Mouse (Mus musculus) urinary bladder, postnatal 25 days (tissue): Measurements from ENCODE around the gene Sema3c.

Experiments
- DNase-seq: peaks from one replicate; pipeline ENCODE4 v3.0.0; 2022; ENCODE audit warnings: low spot score

Sema3c gene

DNA sequence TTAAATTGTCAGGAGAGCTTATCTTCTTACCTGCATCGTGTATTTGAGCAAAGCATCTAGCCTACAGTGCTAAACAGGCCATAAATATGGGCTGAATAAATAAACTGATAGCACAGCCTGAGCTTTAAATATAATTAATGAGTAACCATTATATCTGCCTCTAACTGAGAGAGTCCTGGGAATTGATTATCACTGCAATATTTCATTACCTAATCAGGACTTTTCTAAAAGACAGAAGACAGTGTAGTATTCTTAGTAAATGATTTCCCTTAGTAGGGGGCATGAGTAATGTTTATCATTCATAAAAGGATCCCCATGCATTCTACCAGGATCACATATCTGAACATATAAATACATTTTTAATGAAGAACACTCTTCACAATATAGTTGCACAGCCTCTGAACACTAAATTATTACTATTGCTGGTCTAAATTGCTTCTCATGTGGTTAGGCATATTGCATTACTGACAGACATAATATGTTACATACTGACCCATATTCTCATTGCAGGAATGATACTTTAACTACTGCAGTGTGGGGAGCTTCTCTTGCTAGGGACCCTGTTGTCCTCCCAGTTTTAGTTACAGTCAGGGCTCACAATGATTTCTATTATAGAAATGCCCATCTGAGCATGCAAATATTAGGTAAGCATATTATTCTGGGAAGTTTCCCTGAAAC, 74.9 kb downstream of the Sema3c start:
- no peak for DNase-seq

DNA sequence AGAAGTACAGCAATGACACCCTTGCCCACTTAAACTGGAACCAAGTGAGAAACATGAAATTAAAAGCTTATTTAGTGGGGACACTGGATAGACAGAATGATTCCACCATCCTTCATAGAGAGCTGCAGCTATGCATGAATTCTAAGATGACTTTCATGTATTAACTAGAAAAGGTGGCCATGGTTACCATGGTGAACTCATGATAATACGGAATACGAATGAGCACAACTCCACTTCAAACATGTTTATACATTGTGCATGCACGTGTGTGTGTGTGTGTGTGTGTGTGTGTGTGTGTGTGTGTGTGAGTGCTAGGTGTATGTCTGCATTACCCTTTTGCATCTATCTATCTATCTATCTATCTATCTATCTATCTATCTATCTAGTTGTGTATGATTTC, 87.1 kb downstream of the Sema3c start:
- DNase-seq = no peak

DNA sequence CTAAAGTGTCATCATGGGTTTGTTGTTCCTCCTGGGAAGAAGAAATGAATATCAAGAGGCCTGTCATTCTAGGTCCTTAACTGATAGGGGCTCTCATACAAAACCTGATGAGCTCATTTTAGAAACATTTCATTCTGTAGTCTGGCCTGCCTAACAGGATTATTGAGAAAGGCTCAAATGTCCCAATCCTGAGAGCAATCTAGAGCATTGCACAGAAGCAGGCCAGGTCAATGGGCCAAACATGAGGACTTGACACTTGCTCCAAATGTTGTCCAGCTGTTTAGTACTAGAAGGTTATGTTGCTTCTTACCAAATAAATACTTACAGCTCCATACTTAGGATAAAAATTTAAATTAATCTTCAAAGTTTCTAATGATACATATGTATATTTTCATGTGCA, 97.3 kb downstream of the Sema3c start:
- DNase-seq = no peak

DNA sequence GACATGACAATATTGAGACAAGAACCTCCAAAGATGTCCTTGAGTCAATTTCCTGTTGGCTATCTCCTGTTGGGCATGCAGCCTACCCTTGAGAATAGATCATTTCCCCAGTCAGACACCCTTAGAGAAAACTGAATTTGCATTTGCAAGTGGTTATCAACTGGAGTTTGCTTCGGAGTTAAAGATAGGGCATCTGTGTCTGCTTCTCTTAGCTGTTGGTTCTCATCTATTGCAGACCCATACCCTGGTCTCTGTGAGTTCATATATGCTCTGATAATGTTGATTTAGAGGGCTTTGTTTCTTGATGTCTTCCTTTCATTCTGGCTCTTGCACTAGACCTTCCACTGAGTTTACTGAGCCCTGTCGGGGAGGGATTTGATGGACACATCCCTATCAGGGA, 106.8 kb downstream of the Sema3c start:
- no peak for DNase-seq

DNA sequence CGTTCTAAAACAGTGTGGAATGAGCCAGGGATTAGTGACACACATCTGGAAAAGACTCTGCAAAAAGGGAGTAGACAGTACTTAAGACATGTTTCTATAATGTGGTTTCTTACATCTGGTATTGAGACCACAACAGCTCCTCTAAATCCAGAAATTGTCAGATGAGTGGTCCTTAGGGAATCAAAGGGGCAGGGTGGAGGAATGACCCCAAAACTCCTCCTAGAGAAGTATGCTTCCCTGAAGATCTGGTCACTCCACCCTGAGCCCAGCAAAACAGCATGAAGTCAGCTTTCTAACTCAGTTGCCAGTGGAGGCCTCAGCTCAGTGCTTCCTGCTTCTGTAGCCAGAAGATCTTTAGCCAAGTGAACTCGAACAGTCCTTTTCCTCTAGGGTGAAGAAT, 115.0 kb downstream of the Sema3c start:
- no peak for DNase-seq

GRCm38 (mm10) chr5:17689604-17690003, 115.5 kb downstream of the Sema3c start:
- DNase-seq = peak; percentile 5

GRCm38 (mm10) chr5:17695366-17695765, 121.3 kb downstream of the Sema3c start:
- DNase-seq = no peak

GRCm38 (mm10) chr5:17698905-17699304, 124.8 kb downstream of the Sema3c start:
- no peak for DNase-seq

DNA sequence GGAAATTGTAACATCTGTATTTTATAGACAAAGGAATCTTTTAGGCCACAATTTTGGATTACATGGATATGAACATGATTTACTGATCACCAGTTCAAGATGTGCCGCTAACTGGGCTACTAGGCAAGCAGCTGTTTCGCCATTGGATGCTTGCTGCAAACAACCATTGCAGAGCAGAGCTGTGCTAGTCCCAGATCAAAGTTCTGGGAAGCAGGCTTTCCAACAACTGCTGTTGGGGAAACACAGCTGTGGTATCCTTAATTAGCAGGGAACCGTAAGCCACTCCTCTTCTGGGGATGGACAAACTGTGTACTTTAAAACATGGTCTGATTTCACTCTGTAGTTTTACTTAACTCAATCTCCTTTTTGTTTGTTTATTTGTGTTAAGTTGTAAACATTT, 130.1 kb downstream of the Sema3c start:
- DNase-seq = no peak

GRCm38 (mm10) chr5:17707086-17707485, 133.0 kb downstream of the Sema3c start:
- no peak for DNase-seq

DNA sequence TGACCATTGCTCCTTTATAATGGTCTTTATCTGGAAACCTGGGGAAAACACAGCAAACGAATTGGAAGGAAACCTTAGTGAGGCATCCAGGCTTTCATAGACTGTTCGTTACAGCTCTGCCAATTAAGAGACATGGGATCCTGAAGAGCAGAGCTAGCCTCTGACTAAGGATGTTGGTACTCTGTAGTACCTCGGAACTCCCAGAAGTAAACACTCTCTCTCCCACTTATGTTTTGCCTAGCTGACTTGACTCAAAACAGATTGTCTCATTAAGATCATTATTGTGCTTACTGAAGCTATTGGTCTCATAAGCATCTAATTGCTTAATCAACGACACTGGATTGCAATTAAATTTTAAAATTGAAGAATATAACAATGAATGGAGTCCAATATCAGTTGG, 138.3 kb downstream of the Sema3c start:
- no peak for DNase-seq

- DNase-seq = no peak
Measured at GRCm38 (mm10) chr5:17715206-17715605, 141.1 kb downstream of the Sema3c start.

DNA sequence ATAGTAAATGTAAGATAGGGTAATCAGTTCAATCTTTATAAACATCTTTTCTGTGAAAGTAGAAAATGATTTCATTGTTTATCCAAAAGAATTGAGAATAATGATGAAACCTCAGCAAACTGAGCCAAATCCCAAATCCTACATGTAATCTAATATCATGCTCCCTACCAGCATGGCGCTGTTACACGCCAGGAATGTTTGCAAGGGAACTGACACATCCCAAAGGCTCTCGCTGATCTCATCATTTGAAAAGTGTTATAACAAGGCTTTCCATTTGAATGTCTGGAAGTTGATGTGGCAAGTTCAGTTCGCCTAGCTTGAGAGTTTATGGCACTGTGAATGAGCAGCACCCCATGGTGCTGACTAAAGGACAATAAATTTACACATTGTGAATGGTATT, 145.9 kb downstream of the Sema3c start:
- DNase-seq = no peak

GRCm38 (mm10) chr5:17724031-17724430, 149.9 kb downstream of the Sema3c start:
- DNase-seq = no peak

GRCm38 (mm10) chr5:17728047-17728446, 154.0 kb downstream of the Sema3c start:
- no peak for DNase-seq

- no peak for DNase-seq
Measured at GRCm38 (mm10) chr5:17739805-17740204, 165.7 kb downstream of the Sema3c start.

DNA sequence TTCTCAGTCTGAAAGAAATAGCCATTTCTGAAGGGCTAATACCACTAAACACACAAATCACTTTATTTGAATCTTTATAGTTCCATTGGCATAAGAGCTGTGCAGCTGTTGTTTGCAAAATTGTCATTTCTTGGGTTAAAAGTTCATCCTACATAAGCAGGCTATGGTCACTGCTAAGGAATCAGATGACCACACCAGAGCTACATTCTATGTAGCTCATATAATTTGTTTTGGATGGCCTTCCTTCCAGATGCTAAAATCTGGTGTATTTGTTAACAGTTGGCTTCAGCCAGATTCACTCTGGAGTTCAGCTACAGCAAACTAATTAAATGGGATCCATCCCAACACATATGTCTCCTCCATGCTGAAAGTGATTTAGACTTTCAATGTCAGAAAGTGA, 172.4 kb downstream of the Sema3c start:
- DNase-seq = no peak

DNA sequence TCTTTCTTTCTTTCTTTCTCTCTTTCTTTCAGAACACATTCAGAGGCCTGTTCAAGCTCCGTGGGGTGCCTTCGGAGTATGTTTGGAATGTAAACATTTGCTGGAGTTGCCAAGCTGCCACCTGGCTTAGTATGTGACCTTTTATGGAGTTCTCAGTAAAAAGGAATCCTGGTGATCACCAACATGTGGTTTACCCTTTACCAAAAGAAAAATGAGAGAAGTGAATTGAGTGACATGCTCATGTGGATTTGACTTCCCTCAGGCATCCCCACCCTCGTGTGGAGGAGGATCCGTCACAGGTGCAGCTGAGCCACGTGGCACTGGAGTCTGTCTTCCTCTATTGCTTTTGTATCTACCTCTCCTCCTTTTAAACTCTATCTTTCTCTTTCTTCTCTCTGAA, 173.1 kb downstream of the Sema3c start:
- DNase-seq = no peak

GRCm38 (mm10) chr5:17748293-17748692, 174.2 kb downstream of the Sema3c start:
- DNase-seq = no peak

- no peak for DNase-seq
Measured at GRCm38 (mm10) chr5:17753471-17754005, 179.5 kb downstream of the Sema3c start.

GRCm38 (mm10) chr5:17766006-17766677, 192.1 kb downstream of the Sema3c start:
- DNase-seq = no peak

- no peak for DNase-seq
Measured at GRCm38 (mm10) chr5:17770328-17770727, 196.2 kb downstream of the Sema3c start.

DNA sequence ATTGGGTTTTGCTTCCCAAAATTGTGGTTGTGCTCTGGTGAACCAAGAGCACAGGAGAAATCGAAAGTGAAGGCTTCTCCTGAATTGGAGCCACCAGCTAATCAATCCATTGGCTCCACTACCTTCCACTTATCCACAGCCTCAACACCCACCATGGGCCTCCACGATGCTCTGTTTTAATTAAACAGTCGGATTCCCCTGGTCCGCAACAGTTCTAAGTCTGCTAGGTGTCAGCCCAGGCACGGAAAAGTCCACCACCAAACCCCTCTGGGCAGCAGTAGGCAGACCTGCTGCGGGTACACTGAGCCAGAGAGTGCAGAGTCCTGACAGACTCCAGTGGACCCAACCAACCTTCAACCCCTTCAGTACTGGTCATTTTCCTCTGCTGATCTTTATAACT, 202.5 kb downstream of the Sema3c start:
- DNase-seq = peak; percentile 25
